In the genomic region with DNA sequence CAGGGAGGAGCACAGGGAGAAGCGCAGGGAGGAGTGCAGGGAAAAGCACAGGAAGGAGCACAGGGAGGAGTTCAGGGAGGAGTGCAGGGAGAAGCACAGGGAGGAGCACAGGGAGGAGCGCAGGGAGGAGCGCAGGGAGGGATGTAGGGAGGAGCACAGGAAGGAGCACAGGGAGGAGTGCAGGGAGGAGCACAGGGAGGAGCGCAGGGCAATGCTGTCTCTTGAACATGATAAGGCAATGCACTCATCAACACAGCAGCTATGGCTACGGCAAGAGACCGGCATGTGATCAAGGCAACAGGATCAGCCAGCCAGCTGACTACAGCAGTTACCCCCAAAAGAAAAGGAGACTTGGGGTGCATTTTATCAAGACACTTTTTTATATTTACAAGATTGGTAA, we compare ENCODE assay signal across 29 mouse cellular contexts. TPM values are rescaled to one million over a fixed set of nuclear protein-coding genes. Genes with fewer than 3 reads are reported as not detected.
"Had no signal": no experiment of that assay in that cellular context is flagged by ENCODE, and none has a peak within 500 bp of the region (broad histone marks: within the 10 kb centered on the region; RNA-seq: fewer than 3 reads in every experiment).

No protein-coding gene starts in this region.

- ATAC-seq: hindbrain, embryonic 16.5 days; inflammation-experienced regulatory T-cells, adult 6 months; intestine, embryonic 16.5 days had no signal

- H3K27me3 ChIP-seq: heart, embryonic 12.5 days; hindbrain, embryonic 12.5 days; kidney, embryonic 15.5 days; limb, embryonic 12.5 days; liver, embryonic 13.5 days had no signal

- H3K4me2 ChIP-seq: heart, embryonic 12.5 days; hindbrain, embryonic 12.5 days; hindbrain, embryonic 14.5 days; kidney, embryonic 15.5 days; limb, embryonic 12.5 days; liver, embryonic 11.5 days; liver, embryonic 13.5 days had no signal

- H3K9ac ChIP-seq: heart, embryonic 12.5 days; hindbrain, embryonic 12.5 days; hindbrain, embryonic 14.5 days; kidney, embryonic 15.5 days; limb, embryonic 12.5 days; liver, embryonic 13.5 days had no signal

- DNase-seq: gastrocnemius, adult 2 months; gastrocnemius, postnatal 10 days; gastrocnemius, postnatal 25 days; heart, adult 18-20 months; heart, postnatal 10 days; heart, postnatal 4 days; kidney, adult 11 months; kidney, adult 2 months; kidney, adult 9 months; kidney, postnatal 14 days; kidney, postnatal 36 days; layer of hippocampus, adult 9-11 months; layer of hippocampus, postnatal 36 days; liver; liver, embryonic 13.5 days had no signal

- H3K4me1 ChIP-seq: heart, embryonic 12.5 days; kidney, embryonic 15.5 days; limb, embryonic 10.5 days; limb, embryonic 12.5 days had no signal

- H3K9me3 ChIP-seq: heart, embryonic 10.5 days; heart, embryonic 12.5 days; hindbrain, embryonic 10.5 days; hindbrain, embryonic 12.5 days; kidney, embryonic 15.5 days; limb, embryonic 10.5 days; limb, embryonic 12.5 days; liver, embryonic 13.5 days had no signal

- H3K4me3 ChIP-seq: gastrocnemius, adult 2 months; heart, embryonic 10.5 days; heart, embryonic 12.5 days; hindbrain, embryonic 10.5 days; hindbrain, embryonic 12.5 days; kidney, embryonic 15.5 days; limb, embryonic 10.5 days; limb, embryonic 12.5 days; liver, embryonic 13.5 days had no signal

- H3K27ac ChIP-seq: gastrocnemius, adult 2 months; heart, embryonic 10.5 days; hindbrain, embryonic 10.5 days; hindbrain, embryonic 12.5 days; hindbrain, embryonic 14.5 days; kidney, embryonic 15.5 days; kidney, postnatal 0 days; limb, embryonic 10.5 days; limb, embryonic 12.5 days; liver, embryonic 13.5 days had no signal

RNA-seq across cellular contexts. Expression of gene Kcnab3, which starts 9.7 kb away (rescaled TPM):
- total RNA-seq: gastrocnemius, adult 2 months; granulocyte monocyte progenitor cell, adult 5-6 weeks had no signal

RNA-seq across cellular contexts. Expression of gene Rnf227, which starts 23.9 kb away (rescaled TPM):
- total RNA-seq: gastrocnemius, adult 2 months had no signal
